ENCODE assay signal across 9 mouse cellular contexts in genomic region chr11:106677910-106678591, GRCm38 (mm10).
DNase-seq lines count a peak whose midpoint lies in the region; ATAC-seq and TF ChIP-seq lines count a peak whose summit lies in the region.
"Had no signal": no experiment of that assay in that cellular context is flagged by ENCODE, and none has a peak within 500 bp of the region (broad histone marks: within the 10 kb centered on the region; RNA-seq: fewer than 3 reads in every experiment).

No protein-coding gene starts in this region.

- no peaks in the 10 kb centered on the region for H3K9me3 ChIP-seq in hindbrain, embryonic 14.5 days (ENCODE audit: control insufficient read depth, low read length)
- no peaks in the 10 kb centered on the region for H3K9me3 ChIP-seq in hindbrain, embryonic 13.5 days
- no peaks in the 10 kb centered on the region for H3K9me3 ChIP-seq in lung, embryonic 16.5 days (ENCODE audit: control insufficient read depth, low read length)
- H3K9me3 ChIP-seq: liver, embryonic 15.5 days had no signal

- no peak for TF ChIP-seq CTCF in cerebellum, adult 2 months (IDR thresholded peaks at IDR 0.05; ENCODE audit: borderline replicate concordance, insufficient read depth, low read depth, low read length)

- no peak for TF ChIP-seq POLR2A in cerebellum, adult 2 months (IDR thresholded peaks at IDR 0.05; ENCODE audit: borderline replicate concordance, insufficient read depth, low read length)

- no peak overlapping the region for H3K27ac ChIP-seq in hindbrain, embryonic 14.5 days
- no peak overlapping the region for H3K27ac ChIP-seq in hindbrain, embryonic 13.5 days
- no peak overlapping the region for H3K27ac ChIP-seq in cerebellum, adult 2 months (ENCODE audit: insufficient read depth, low read length)
- peak overlapping the region; percentile 32 for H3K27ac ChIP-seq in lung, embryonic 16.5 days (ENCODE audit: low read length)
- H3K27ac ChIP-seq: liver, embryonic 15.5 days had no signal

- peaks cover 22% of the 10 kb centered on the region for H3K4me1 ChIP-seq in hindbrain, embryonic 14.5 days (replicated peaks; ENCODE audit: control insufficient read depth, insufficient read depth, low read length)
- peaks cover 21% of the 10 kb centered on the region for H3K4me1 ChIP-seq in hindbrain, embryonic 13.5 days (replicated peaks)
- H3K4me1 ChIP-seq in cerebellum, adult 2 months (ENCODE audit: control insufficient read depth, insufficient read depth, low read length) = peaks cover 34% of the 10 kb centered on the region
- peaks cover 27% of the 10 kb centered on the region for H3K4me1 ChIP-seq in lung, embryonic 16.5 days (replicated peaks; ENCODE audit: control insufficient read depth, insufficient read depth, low read length)

- peak; percentile 67 for DNase-seq in hindbrain, embryonic 14.5 days (ENCODE audit: low spot score)
- peak; percentile 97 to 98 for DNase-seq in cerebellum, adult 2 months
- DNase-seq in gastrocnemius, postnatal 4 days (ENCODE audit: low spot score in 2 of 2) = peak; percentile 61 to 80
- peak; percentile 82 to 86 for DNase-seq in kidney, postnatal 4 days
- DNase-seq in urinary bladder, postnatal 25 days (ENCODE audit: low spot score) = peak; percentile 40
- no peak for DNase-seq in T-cell, adult 2 months (ENCODE audit: low spot score)

- H3K9ac ChIP-seq in hindbrain, embryonic 14.5 days = no peak overlapping the region
- H3K9ac ChIP-seq in hindbrain, embryonic 13.5 days = no peak overlapping the region
- no peak overlapping the region for H3K9ac ChIP-seq in lung, embryonic 16.5 days (ENCODE audit: low read length)
- H3K9ac ChIP-seq: liver, embryonic 15.5 days had no signal

- no peak overlapping the region for H3K4me3 ChIP-seq in hindbrain, embryonic 14.5 days (replicated peaks; ENCODE audit: low read length)
- no peak overlapping the region for H3K4me3 ChIP-seq in hindbrain, embryonic 13.5 days
- H3K4me3 ChIP-seq in cerebellum, adult 2 months (replicated peaks; ENCODE audit: insufficient read depth, low read depth, low read length) = no peak overlapping the region
- H3K4me3 ChIP-seq in lung, embryonic 16.5 days (ENCODE audit: low read length) = no peak overlapping the region
- H3K4me3 ChIP-seq: liver, embryonic 15.5 days had no signal

- no peaks in the 10 kb centered on the region for H3K36me3 ChIP-seq in hindbrain, embryonic 14.5 days (replicated peaks; ENCODE audit: control insufficient read depth, insufficient read depth)
- H3K36me3 ChIP-seq in hindbrain, embryonic 13.5 days = no peaks in the 10 kb centered on the region
- no peaks in the 10 kb centered on the region for H3K36me3 ChIP-seq in lung, embryonic 16.5 days (ENCODE audit: control insufficient read depth, insufficient read depth, low read length)
- H3K36me3 ChIP-seq: liver, embryonic 15.5 days had no signal

- H3K27me3 ChIP-seq in hindbrain, embryonic 14.5 days (ENCODE audit: control insufficient read depth, insufficient read depth, low read length) = no peaks in the 10 kb centered on the region
- H3K27me3 ChIP-seq in hindbrain, embryonic 13.5 days = no peaks in the 10 kb centered on the region
- no peaks in the 10 kb centered on the region for H3K27me3 ChIP-seq in cerebellum, adult 2 months (ENCODE audit: control insufficient read depth, insufficient read depth, low read length)
- H3K27me3 ChIP-seq in lung, embryonic 16.5 days (ENCODE audit: control insufficient read depth, insufficient read depth, low read depth, low read length) = no peaks in the 10 kb centered on the region
- H3K27me3 ChIP-seq: liver, embryonic 15.5 days had no signal

- WGBS in hindbrain, embryonic 14.5 days = 75% methylated on average over 10 of the region's 10 CpGs
- WGBS in hindbrain, embryonic 13.5 days = 78% methylated on average over 10 of the region's 10 CpGs
- 9% methylated on average over 10 of the region's 10 CpGs for WGBS in cerebellum, adult 2 months
- 51% methylated on average over 10 of the region's 10 CpGs for WGBS in lung, embryonic 16.5 days

- no peak overlapping the region for H3K4me2 ChIP-seq in hindbrain, embryonic 14.5 days (replicated peaks)
- no peak overlapping the region for H3K4me2 ChIP-seq in hindbrain, embryonic 13.5 days
- no peak overlapping the region for H3K4me2 ChIP-seq in lung, embryonic 16.5 days (ENCODE audit: low read depth, low read length)
- H3K4me2 ChIP-seq: liver, embryonic 15.5 days had no signal

- no peak for ATAC-seq in hindbrain, embryonic 14.5 days (ENCODE audit: low FRiP score)
- no peak for ATAC-seq in hindbrain, embryonic 13.5 days (ENCODE audit: low FRiP score)
- ATAC-seq in lung, embryonic 16.5 days (ENCODE audit: low read depth) = peak; percentile 56
